Mouse (Mus musculus) liver, adult 2 months (tissue): ENCODE data around the gene Ruvbl2. TPM values are rescaled to one million over a fixed set of nuclear protein-coding genes. Genes with fewer than 3 reads are reported as not detected.
A peak's percentile ranks its signal among the peaks of the same experiment; 100 is the strongest.
"Not testable (repeated sequence)": the region's sequence is repeated elsewhere in the genome, so short reads cannot be mapped to it uniquely, and the experiment has no call there.

Experiments used
- DNase-seq: peaks from one replicate; pipeline ENCODE4 v3.0.0-alpha.2; 2011; ENCODE audit warnings: low read depth, low spot score; ENCODE audit errors: extremely low read depth
- H3K27ac ChIP-seq: fragments of 200-500 bp; replicated peaks from 2 replicates; pipeline ENCODE4 v1.5.1; 2012; ENCODE audit warnings: low read depth, mild to moderate bottlenecking, control low read depth, inconsistent platforms, low read length; ENCODE audit not compliant: insufficient read depth
- H3K27me3 ChIP-seq: fragments of 200-500 bp; 2 replicates; pipeline ENCODE4 v1.6.1; 2012; ENCODE audit warnings: mild to moderate bottlenecking, moderate library complexity, low read length, inconsistent platforms; ENCODE audit not compliant: control insufficient read depth, insufficient read depth
- H3K36me3 ChIP-seq: fragments of 200-500 bp; 2 replicates; pipeline ENCODE4 v1.6.1; 2012; ENCODE audit warnings: low read length, inconsistent platforms; ENCODE audit not compliant: control insufficient read depth, insufficient read depth
- H3K4me1 ChIP-seq: fragments of 200-500 bp; 2 replicates; pipeline ENCODE4 v1.6.1; 2011; ENCODE audit warnings: low read length; ENCODE audit not compliant: control insufficient read depth, insufficient read depth
- H3K4me3 ChIP-seq: fragments of 200-500 bp; 2 replicates; pipeline ENCODE4 v1.5.1; 2011; ENCODE audit warnings: low read depth, mild to moderate bottlenecking, control low read depth, low read length, moderate library complexity; ENCODE audit not compliant: insufficient read depth
- H3K79me2 ChIP-seq: fragments of 200-500 bp; 2 replicates; pipeline ENCODE4 v1.6.1; 2012; ENCODE audit warnings: inconsistent platforms, mild to moderate bottlenecking, low read length, moderate library complexity; ENCODE audit not compliant: control insufficient read depth, insufficient read depth
- H3K9ac ChIP-seq: fragments of 200-500 bp; 2 replicates; pipeline ENCODE4 v1.6.1; 2012; ENCODE audit warnings: low read depth, mild to moderate bottlenecking, control low read depth, inconsistent platforms, low read length
- CTCF ChIP-seq: fragments of 200-500 bp; IDR thresholded peaks from 2 replicates; pipeline ENCODE4 v1.5.1; 2011; ENCODE audit warnings: low read depth, low read length, control low read depth
- POLR2A ChIP-seq: fragments of 200-500 bp; IDR thresholded peaks from 2 replicates; pipeline ENCODE4 v1.6.1; 2011; ENCODE audit warnings: low read length, control low read depth; ENCODE audit not compliant: insufficient read depth; ENCODE audit errors: extremely low read depth
- WGBS: fragments of 180-500 bp; shearing (Covaris S2); methylation state at CpG from one replicate; pipeline ENCODE4 v1.1.7; 2018; 5-methylcytosine and 5-hydroxymethylcytosine counted together
- polyA plus RNA-seq: library from polyadenylated mRNA; depleted of rRNA; stranded (reverse); fragments of >200 nt; gene quantifications from 2 replicates; pipeline ENCODE4 v1.2.3, GENCODE M21; 2012
- total RNA-seq: library from RNA; depleted of rRNA; stranded (reverse); fragments of >200 nt; gene quantifications from 2 replicates; pipeline ENCODE4 v1.2.3, GENCODE M21; 2014

The Ruvbl2 gene
- total and polyA plus RNA-seq, 2 experiments, result 8.9 to 28.8 TPM

- DNase-seq, result peak; percentile 85
- Histone ChIP-seq H3K36me3 (peaks cover 18% of the 10 kb centered on the region), H3K27me3 (no peaks in the 10 kb centered on the region), H3K4me1 (peaks cover 18% of the 10 kb centered on the region), H3K27ac (peak overlapping the region; percentile 99), H3K4me3 (peak overlapping the region; percentile 72), H3K9ac (peak overlapping the region; percentile 76), H3K79me2 (peaks cover 11% of the 10 kb centered on the region)
- WGBS, result 13% methylated on average over 7 of the region's 7 CpGs
- 0 out of 2 replicates have a peak, but pooled peaks have one; percentile 35 for TF ChIP-seq POLR2A
- no peak for TF ChIP-seq CTCF
Measured at GRCm38 (mm10) chr7:45460377-45460776, 22.5 kb upstream of the Ruvbl2 start.

GRCm38 (mm10) chr7:45459564-45460140 is 21.8 kb upstream of the Ruvbl2 start, which contains the start of gene Ftl1:
TSS of gene Ftl1 (minus strand) at chr7:45459884.
- Histone ChIP-seq H3K36me3 (peaks cover 16% of the 10 kb centered on the region), H3K27ac (peak within 1 kb of the TSS; percentile 99), H3K4me1 (peaks cover 16% of the 10 kb centered on the region), H3K4me3 (peak within 1 kb of the TSS; percentile 72), H3K9ac (peak within 1 kb of the TSS; percentile 85)
- peak; percentile 95 for TF ChIP-seq POLR2A
- H3K79me2 ChIP-seq, H3K27me3 ChIP-seq: not testable (repeated sequence)
- peak; percentile 92 for DNase-seq
- WGBS, result under 1% methylated on average over 37 of the region's 37 CpGs

- H3K4me1 ChIP-seq, result peaks cover 14% of the 10 kb centered on the region
- DNase-seq, result peak; percentile 38
- H3K27me3 ChIP-seq, result no peaks in the 10 kb centered on the region
- peak overlapping the region; percentile 62 for H3K4me3 ChIP-seq
- peak; percentile 55; the same call in 1 of the 2 replicates for TF ChIP-seq POLR2A
- no peak for TF ChIP-seq CTCF
- 1% methylated on average over 43 of the region's 43 CpGs for WGBS
- H3K9ac ChIP-seq, result peak overlapping the region; percentile 85
- peaks cover 7% of the 10 kb centered on the region for H3K79me2 ChIP-seq
- peaks cover 15% of the 10 kb centered on the region for H3K36me3 ChIP-seq
- peak overlapping the region; percentile 84 for H3K27ac ChIP-seq
Measured at GRCm38 (mm10) chr7:45458748-45459563, 21.1 kb upstream of the Ruvbl2 start.

GRCm38 (mm10) chr7:45457204-45458060 is 19.5 kb upstream of the Ruvbl2 start:
- H3K79me2 ChIP-seq, result peaks cover 7% of the 10 kb centered on the region
- H3K4me1 ChIP-seq, result peaks cover 14% of the 10 kb centered on the region; the same call in 1 of the 2 replicates
- DNase-seq, result peak; percentile 97
- WGBS, result 11% methylated on average over 10 of the region's 10 CpGs
- H3K27ac ChIP-seq, result peak overlapping the region; percentile 84
- H3K36me3 ChIP-seq, result peaks cover 13% of the 10 kb centered on the region
- no peaks in the 10 kb centered on the region for H3K27me3 ChIP-seq
- peak overlapping the region; percentile 85 for H3K9ac ChIP-seq
- TF ChIP-seq CTCF, result peak; percentile 28; the same call in 1 of the 2 replicates
- TF ChIP-seq POLR2A, result peak; percentile 41
- H3K4me3 ChIP-seq, result peak overlapping the region; percentile 62

GRCm38 (mm10) chr7:45456721-45457203 is 18.9 kb upstream of the Ruvbl2 start:
- Histone ChIP-seq H3K27ac (peak overlapping the region; percentile 84), H3K4me3 (no peak overlapping the region; the same call in 1 of the 2 replicates), H3K79me2 (peaks cover 7% of the 10 kb centered on the region), H3K27me3 (no peaks in the 10 kb centered on the region), H3K36me3 (peaks cover 13% of the 10 kb centered on the region), H3K9ac (peak overlapping the region; percentile 33), H3K4me1 (peaks cover 11% of the 10 kb centered on the region; the same call in 1 of the 2 replicates)
- TF ChIP-seq CTCF (no peak), POLR2A (no peak; the same call in 1 of the 2 replicates)
- DNase-seq, result no peak
- WGBS, result 12% methylated on average over 9 of the region's 9 CpGs
